Mouse (Mus musculus): ENCODE measurements around the gene Prr14l.
"Not testable (repeated sequence)": the region's sequence is repeated elsewhere in the genome, so short reads cannot be mapped to it uniquely, and the experiment has no call there.

Prr14l gene

DNA sequence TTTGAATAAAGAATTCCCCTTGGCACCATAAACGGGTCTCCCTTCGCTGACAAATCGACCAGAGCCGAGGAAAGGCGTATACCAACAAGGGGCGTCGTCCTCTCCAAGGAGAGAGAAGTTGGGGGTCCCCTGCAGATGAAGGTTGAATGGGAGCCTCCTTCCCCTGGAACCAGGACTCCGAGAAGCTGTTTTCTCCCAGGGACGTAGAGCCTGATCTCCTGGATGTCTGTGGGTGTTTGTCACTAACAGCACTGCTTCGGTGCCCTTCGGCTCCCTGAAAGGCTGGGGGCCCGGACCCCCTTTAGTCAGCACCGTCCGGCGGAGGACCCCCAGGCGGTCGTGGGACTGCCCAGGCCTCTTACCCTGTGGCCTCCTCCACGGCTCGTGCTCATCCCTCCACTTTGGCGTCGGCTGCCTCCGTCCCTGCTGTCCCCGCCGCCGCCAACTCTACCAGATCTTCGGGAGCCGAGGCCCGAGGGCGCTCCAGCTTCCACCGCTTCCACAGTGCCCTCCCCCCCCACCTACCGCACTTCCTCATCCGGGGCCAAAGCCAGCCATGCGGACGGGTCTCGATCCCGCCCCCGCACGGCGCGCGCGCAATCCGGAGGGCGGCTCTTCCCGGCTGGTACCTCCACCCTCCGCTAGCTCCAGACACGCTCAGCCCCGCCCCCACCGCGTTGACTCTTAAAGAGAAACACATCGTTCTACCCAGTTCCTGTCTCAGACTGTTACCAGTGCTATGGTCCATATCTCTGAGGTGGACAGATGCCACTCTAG lies at the start of gene Prr14l:
Prr14l (minus strand) TSS at position 526 of the 777 bp plus-strand sequence.
- DNase-seq (ENCODE audit: low read depth, low spot score) = peak; percentile 88

DNA sequence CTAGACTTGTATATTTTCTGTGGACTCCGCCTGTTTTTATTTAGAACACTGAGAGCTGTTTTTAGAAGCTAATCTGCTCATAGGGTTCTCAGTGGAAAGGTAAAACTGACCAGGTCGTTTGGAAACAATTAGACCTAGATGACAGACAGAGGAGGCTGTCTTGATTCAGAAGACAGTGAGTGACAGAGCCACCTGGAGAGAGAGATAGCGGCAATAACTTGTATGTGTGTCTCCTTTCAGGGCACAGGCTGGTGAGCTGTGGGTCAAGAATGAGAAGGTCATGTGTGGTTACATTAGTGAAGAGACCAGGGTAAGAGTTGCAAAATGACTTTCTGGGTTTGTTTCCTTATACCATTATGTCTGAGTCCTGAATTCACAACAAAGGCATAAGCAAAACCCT lies 32.7 kb upstream of the Prr14l start:
- DNase-seq (ENCODE audit: low read depth, low spot score) = no peak

DNA sequence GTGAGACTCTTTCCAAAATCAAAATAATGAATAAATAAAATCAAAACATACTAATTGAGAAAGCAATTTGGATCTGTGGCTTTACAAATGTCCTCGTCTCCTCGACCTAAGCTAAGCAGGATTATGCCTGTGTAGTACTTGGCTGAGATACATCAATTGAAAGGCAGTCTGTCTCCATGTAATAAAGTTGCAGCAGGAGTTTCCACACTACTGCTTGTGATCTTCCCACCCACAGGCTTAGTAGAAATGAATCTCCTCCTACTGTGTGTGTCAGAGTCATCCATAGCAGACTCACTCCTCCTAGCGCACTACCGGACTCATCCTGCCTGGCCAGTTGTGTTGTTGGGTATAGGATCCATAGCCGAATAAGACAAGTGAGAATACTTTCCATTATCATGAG lies 18.3 kb upstream of the Prr14l start:
- DNase-seq (ENCODE audit: low read depth, low spot score) = no peak

DNA sequence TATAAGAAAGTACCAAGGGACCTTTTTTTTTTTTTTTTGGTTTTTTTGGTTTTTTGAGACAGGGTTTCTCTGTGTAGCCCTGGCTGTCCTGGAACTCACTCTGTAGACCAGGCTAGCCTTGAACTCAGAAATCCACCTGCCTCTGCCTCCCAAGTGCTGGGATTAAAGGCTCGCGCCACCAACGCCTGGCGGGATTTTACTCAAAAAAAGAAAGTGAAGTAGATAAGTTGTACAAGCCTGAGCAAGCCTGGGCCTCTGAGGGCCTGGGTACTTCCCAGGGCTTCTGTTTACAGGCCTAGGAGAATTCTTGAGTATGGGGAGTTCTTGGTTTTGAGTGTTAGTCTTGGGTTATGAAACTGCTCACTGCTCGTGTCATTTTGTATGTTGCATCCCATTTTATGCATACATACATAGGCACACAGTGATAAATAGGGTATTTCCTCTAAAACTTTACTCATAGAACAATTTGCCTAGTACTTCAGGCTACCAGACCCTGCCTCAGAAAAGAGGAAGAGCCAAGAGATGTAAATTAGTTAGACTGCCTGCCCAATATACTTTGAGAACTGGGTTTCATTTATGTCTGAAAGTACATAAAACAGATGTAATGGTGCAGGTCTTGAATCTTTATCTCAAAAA lies 15.5 kb upstream of the Prr14l start:
- DNase-seq (ENCODE audit: low read depth, low spot score) = no peak

DNA sequence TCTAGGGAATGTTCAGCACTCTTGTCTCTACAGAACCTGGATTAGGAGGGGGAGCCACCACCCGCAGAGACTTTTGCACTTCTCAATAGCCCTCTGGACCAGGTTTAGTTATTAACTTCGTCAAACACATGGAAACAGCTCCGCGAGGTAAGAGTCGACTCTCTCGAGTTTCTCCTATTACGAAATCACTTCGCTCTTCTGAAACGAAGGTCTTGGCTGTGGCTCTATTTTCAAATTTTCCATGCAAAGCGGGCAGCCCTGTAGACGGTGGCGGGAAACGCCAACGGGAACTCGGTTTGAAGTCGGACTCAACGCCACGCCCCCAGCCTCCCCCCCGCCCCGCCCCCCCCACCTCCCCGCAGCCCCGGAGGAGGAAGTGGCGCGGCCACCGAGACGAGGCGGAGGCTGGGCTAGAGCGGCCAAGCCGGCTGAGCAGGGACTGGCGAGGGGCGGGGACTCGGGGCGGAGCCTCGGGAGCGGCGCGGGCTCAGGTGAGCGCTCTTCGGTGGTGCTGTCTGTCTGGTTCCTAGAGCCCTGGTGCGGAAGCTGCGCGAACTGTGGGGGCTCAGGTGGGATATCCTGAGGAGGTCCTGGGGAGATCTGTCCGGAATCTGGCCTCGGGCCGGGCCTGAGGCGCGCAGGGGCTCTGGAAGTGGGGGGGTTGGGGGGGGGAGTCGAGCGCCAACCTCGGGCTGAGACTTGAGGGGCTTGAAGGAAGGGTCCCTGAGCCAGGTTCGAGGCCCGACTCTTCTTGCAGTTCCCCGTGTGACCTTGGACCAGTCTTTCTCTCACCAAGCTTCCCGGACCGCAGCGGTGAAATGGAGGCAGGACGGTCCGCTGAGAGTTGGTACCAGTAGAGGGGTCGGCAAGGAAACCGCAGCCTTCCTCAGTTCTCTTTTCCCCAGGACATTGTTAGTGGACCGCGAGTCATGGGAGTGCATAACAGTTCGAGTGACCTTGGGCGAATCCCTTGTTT lies 9.5 kb upstream of the Prr14l start, which contains the start of gene Depdc5:
Depdc5 (plus strand) TSS at position 449 of the 976 bp plus-strand sequence.
- peak; percentile 86 for DNase-seq (ENCODE audit: low read depth, low spot score)

DNA sequence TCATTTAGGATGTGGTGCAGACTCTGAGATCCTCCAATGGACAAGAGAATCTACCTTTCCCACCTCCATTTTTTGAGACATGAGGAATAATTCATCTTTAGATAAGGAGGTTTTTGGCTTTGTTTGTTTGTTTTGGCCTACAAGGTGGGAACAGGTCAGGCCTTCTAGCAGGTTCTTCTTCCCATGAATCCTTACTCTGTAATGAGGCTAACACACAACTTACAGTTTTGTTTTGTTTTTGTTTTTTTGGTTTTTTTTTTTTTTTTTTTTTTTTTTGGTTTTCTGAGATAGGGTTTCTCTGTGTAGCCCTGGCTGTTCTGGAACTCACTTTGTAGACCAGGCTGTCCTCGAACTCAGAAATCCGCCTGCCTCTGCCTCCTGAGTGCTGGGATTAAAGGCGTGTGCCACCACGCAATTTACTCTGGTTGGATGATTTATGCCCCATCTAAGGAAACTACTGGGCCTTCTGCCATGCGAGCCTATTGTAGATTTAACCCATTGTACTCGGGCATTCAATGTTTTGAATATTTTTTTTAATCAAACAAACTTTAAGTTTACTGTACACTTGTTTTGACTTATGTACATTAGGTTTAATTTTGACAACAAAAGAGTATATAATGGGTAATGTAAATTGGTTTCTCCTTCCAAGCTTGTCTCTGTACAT lies 8.5 kb upstream of the Prr14l start:
- no peak for DNase-seq (ENCODE audit: low read depth, low spot score)

DNA sequence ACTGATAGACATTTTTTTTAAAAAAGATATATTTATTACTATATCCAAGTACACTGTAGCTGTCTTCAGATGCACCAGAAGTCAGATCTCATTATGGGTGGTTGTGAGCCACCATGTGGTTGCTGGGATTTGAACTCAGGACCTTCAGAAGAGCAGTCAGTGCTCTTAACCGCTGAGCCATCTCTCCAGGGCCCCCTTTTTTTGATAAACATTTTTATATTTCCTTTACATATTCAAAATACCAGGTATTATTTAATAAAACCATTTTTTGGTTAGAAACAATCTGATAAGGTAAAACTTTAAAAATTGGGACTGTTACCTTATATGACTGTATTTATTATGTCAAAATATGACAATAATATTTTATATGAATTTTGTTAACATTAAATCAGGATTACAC lies 7.0 kb upstream of the Prr14l start:
- DNase-seq (ENCODE audit: low read depth, low spot score) = no peak

DNA sequence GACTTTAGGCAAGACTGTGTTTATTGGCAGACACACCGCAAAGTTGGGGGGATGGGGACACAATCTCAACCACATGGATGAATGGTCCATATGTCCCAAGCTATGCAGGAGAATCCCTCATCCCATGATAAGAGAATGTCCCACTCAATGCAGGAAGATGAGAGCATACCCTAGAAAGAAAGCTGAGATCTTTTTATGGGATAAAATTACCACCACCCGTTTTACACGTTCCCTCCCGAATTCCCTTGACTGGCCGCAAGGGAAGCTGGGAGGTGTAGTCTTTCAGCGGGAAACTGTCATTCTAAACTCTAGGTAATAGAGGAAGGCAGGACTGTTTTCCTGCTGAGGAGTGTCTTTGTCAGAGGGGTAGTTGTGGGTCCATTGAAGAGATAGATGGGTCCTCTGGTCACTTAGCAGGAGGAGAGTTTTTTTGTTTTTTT lies 3.7 kb upstream of the Prr14l start:
- DNase-seq (ENCODE audit: low read depth, low spot score) = no peak

DNA sequence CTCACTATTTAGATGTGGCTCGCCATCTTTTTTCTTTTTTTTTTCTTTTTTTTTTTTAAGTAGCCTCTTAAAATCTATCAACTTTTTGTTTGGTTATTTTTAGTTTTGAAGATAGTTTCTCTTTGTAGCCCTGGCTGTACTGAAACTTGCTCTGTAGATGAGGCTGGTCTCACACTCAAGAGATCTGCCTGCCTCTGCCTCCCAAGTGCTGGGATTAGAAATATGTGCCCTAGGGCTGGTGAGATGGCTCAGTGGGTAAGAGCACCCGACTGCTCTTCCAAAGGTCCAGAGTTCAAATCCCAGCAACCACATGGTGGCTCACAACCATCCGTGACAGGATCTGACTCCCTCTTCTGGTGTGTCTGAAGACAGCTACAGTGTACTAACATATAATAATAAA lies 1.2 kb upstream of the Prr14l start:
- not testable (repeated sequence) for DNase-seq (ENCODE audit: low read depth, low spot score)

DNA sequence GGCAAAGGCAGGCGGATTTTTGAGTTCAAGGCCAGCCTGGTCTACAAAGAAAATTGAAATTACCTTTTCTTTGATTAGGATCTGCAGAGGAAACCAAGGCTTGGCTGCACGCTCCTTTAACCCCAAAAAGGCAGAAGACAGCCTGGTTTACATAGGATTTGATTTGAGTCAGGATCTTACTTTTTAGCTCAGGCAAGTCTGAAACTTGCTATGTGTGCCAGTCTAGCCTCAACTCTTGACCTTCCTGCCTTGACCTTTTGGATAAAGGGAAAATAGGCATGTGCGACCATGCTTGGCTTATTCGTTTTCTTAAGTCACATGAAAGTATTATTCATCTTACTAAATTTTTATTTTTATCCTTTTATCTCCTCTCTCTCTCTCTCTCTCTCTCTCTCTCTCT lies 762 bp upstream of the Prr14l start:
- DNase-seq (ENCODE audit: low read depth, low spot score) = no peak

DNA sequence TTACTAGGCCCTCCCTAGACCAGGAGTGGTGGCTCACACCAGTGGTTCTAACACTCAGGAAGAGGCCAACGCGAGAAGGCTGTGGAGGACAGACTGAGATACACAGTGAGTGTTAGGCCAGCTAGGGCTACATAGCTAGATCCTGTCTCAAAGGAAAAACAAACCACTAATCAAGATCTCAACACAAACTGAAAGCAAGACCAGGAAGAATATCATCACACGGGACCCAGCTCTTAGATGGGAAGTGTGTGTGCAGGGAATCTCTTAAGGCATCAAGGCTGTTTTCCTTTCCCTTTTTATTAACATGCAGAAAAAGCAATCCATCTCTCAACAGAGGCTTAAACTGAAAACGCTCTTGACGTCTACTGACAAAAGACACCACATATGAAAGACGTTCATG lies 2.0 kb downstream of the Prr14l start:
- DNase-seq (ENCODE audit: low read depth, low spot score) = no peak

DNA sequence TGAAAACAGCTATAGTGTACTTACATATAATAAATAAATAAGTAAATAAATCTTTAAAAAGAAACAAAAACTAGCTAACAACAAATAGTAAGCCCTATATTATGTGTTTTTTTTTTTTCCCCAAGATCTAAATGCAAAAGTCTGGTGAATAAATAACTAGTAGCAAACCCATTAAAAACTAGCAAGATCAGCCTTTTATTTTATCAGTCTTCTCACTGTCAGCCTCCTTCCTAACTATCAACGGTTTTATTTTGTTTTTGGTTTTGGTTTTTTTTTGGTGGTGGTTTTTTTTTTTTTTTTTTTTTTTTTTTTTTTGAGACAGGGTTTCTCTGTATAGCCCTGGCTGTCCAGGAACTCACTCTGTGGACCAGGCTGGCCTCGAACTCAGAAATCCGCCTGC lies 4.5 kb downstream of the Prr14l start:
- DNase-seq (ENCODE audit: low read depth, low spot score) = not testable (repeated sequence)

DNA sequence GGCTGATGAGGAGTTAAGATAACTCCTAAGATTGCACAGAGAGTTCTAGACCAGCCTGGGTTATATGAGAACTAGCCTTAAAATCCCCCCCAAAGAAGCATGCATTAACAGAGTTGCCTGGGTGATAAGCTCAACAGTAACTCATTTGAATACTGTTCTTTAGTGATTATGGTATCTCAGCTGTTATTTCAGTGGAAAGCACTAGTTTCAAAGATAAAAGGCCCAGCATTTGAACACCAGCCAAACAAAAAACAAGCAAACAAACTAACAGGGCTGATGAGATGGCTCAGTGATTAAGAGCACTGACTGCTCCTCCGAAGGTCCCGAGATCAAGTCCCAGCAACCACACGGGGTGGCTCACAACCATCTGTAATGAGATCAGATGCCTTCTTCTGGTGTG lies 4.9 kb downstream of the Prr14l start:
- no peak for DNase-seq (ENCODE audit: low read depth, low spot score)

DNA sequence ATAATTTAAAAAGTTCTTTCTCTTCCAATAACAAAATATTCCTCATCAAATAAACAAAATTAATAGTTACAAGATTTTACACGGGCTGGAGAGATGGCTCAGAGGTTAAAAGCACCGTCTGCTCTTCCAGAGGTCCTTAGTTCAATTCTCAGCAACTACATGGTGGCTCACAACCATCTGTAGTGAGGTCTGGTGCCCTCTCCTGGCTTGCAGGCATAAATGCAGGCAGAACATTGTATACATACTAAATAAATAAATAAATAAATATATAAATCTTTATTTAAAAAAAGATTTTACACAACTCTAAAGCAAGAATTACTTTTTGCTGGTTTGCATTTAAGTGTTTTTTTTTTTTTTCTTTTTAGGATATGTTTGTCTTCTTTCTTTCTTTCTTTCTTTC lies 14.0 kb downstream of the Prr14l start:
- DNase-seq (ENCODE audit: low read depth, low spot score) = no peak

DNA sequence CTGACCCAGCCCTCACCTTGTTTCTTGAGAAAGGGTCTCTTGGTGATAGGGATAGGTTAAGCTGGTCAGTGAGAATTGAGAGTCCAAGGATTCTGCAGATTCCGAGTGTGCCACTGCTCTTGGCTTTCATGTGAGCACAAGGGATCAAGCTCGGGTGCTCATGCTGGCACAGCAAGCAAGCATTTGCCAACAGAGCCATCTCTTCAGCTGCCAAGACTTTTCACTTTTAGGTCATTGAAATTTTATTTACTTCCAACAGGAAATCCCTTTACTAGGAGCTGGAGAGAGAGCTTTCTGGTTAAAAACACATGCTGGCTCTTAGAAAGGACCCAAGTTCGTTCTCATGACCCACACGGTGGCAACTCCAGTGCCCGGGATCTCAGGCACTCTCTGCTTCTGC lies 17.1 kb downstream of the Prr14l start:
- DNase-seq (ENCODE audit: low read depth, low spot score) = no peak

DNA sequence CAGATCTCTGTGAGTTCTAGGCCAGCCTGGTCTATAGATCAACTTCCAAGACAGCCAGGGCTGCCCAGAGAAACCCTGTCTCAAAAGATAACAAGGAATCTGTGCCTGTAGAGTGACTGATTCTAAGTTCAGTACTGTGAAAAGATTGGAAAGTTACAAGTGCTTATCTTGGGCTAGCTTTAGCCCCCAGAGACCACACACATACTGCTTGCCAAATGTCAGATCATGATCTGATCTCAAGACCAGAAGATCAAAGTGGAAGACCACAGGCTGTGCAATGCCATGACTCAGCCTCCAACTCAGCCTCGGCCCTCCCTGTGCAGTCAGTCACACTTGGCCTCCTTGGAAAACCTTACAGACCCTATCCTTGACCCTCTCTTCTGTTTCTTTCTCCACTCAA lies 19.6 kb downstream of the Prr14l start:
- DNase-seq (ENCODE audit: low read depth, low spot score) = no peak

DNA sequence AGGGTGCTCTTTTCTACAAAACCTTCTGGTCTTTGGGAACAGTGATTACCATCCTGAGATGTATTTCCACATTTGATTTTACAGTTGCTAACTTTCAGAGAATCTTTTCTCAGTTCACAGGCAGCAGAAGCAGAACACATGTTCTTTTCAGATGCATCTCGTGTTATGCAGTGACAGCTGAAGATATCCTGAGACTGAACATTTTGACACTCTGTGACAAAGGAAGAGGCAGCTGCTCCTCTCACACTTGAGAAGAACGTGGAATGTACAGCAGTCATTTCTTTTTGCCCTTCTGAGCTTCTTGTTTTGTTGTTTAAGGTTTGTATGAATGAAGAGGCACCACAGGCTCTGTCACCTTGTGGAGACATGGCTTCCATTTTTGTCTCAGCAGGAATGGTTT lies 24.0 kb downstream of the Prr14l start:
- no peak for DNase-seq (ENCODE audit: low read depth, low spot score)

DNA sequence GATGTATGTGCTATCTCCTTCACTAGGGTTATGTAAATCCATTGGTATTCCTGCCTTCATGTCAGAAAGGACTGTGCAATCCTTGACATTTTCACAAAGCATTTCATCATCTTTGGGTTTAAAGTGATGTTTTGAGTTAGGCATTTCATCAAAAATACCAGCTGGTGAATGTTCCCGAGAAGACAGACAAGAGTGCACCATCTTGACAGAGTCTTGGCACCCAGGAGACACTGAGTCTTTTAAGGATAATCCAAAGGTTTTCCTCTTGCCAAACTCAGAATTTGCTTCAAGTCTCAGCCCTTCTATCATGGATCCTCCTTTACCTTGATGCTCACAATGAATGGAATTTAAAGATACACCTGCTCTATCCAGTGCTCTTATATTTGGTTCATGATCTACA lies 25.3 kb downstream of the Prr14l start:
- DNase-seq (ENCODE audit: low read depth, low spot score) = not testable (repeated sequence)

DNA sequence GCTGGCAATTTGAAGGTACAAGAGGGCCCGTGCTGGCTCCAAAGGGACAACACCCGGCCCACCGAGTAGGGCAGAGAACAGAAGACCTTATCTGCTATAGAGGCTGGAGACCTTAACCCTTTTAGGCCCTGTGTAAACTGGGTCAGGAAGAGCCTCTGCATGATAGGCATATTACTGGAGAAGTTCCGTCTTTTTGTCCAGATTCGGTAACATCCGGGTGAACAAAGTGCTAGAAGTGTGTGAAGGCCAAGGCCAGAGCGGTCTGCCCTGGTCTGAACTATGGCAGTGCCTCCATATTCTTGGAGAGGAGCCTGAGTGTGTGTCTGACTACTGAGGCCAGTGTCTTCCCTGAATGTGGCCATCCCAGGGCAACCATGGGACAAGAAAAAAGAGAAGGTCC lies 27.0 kb downstream of the Prr14l start, which contains the start of gene Gm20671:
Gm20671 (minus strand) TSS at position 101 of the 400 bp plus-strand sequence.
- DNase-seq (ENCODE audit: low read depth, low spot score) = no peak

DNA sequence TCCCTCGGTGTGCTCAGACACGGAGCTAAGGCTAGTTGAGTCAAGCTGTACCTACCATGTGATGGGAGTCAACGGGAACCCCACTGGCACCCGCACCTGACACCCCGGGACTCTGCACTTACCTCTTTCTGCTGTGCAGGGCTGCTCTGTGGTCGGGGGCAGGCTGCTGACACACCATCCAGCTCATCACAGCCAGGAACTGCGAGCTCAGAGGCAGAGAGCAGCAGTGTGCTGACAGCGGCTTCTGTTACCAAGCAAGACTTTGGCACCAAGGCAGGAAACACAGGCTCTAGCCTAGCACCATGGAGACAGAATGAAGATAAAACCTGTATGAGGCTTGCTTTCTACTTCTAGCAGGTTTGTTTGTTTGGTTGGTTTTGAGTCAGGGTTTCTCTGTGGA lies 33.6 kb downstream of the Prr14l start:
- DNase-seq (ENCODE audit: low read depth, low spot score) = no peak

DNA sequence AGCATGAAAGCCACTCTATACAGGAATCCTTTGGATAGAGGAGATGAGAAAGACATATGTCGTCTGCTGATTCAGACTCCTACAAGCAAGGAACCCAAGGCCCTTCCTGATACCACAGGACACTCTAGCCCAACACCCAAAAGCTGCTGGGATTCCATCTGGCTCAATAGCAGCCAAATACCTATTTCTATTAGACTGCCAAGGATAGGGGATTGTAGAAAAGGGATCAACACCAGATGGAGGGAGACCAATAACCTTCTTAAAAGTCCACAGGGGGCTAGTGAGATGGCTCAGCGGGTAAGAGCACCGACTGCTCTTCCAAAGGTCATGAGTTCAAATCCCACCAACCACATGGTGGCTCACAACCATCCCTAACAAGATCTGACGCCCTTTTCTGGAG lies 38.7 kb downstream of the Prr14l start:
- DNase-seq (ENCODE audit: low read depth, low spot score) = no peak
